Mouse (Mus musculus) testis, adult 2 months (tissue): ENCODE measurements around the gene Hs3st6.

ENCODE experiments used
- CTCF ChIP-seq: fragments of 200-500 bp; IDR thresholded peaks from 2 replicates; pipeline ENCODE4 v1.5.1; 2012; ENCODE audit warnings: low read depth, mild to moderate bottlenecking, inconsistent platforms, low read length, moderate library complexity; ENCODE audit not compliant: control insufficient read depth, insufficient read depth, insufficient replicate concordance
- POLR2A ChIP-seq: fragments of 200-500 bp; IDR thresholded peaks from 2 replicates; pipeline ENCODE4 v1.6.1; 2012; ENCODE audit warnings: low read depth, mild to moderate bottlenecking, inconsistent platforms, low read length, moderate library complexity; ENCODE audit not compliant: control insufficient read depth

DNA sequence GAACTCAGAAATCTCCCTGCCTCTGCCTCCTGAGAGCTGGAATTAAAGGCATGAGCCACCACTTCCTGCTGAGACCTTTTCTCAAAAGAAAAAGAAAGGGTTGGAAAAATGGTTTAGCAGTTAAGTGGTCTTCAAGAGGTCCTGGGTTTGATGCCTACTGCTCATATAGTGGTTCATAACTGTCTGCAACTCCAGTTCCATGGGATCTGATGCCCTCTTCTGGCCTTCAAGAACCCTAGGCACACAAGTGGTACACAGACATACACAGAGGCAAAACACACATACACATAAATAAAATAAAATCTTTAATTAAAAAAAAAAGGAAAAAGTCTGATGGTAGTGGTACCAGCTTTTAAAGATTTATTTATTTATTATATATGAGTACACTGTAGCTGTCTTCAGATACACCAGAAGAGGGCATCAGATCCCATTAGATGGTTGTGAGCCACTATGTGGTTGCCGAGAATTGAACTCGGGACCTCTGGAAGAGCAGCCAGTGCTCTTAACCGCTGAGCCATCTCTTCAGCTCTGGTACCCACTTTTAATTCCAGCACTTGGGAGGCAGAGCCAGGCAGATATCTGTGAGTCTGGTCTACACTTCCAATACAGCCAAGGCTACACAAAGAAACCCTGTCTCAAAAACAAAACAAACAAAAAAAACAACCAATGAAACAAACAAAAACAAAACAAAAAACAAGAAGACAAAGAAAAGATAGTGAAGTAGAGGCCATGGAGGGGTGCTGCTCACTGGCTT is 27.0 kb upstream of the Hs3st6 start:
- TF ChIP-seq CTCF: no peak
- no peak for TF ChIP-seq POLR2A
